Mouse (Mus musculus): ENCODE data around the gene Camsap1.
A peak's percentile ranks its signal among the peaks of the same experiment; 100 is the strongest.

GRCm38 (mm10) chr2:25914201-25914600 is 68.9 kb downstream of the Camsap1 start:
- TF ChIP-seq POLR2A (IDR thresholded peaks at IDR 0.05; ENCODE audit: borderline replicate concordance, insufficient read depth, low read length) (no peak), CTCF (IDR thresholded peaks at IDR 0.05; ENCODE audit: borderline replicate concordance, insufficient read depth, low read depth, low read length) (peak; percentile 30; the same call in 1 of the 2 replicates)
